Mouse (Mus musculus) heart, embryonic 10.5 days (tissue): ENCODE data around the gene Kif5c. TPM values are rescaled to one million over a fixed set of nuclear protein-coding genes. Genes with fewer than 3 reads are reported as not detected.

ENCODE experiments used
- DNase-seq: peaks from one replicate; pipeline ENCODE4 v3.0.0-alpha.2; 2017; ENCODE audit warnings: low spot score
- H3K27ac ChIP-seq: fragments of 300-500 bp; sonication (generic); 2 replicates; pipeline ENCODE4 v1.5.1; 2016; ENCODE audit warnings: mild to moderate bottlenecking
- H3K27me3 ChIP-seq: fragments of 300-500 bp; sonication (generic); 2 replicates; pipeline ENCODE4 v1.6.1; 2016; ENCODE audit warnings: mild to moderate bottlenecking; ENCODE audit not compliant: poor library complexity, insufficient read depth, severe bottlenecking
- H3K36me3 ChIP-seq: fragments of 300-500 bp; sonication (generic); 2 replicates; pipeline ENCODE4 v1.6.1; 2016; ENCODE audit warnings: mild to moderate bottlenecking, moderate library complexity
- H3K4me1 ChIP-seq: fragments of 300-500 bp; sonication (generic); 2 replicates; pipeline ENCODE4 v1.6.1; 2016; ENCODE audit warnings: mild to moderate bottlenecking
- H3K4me3 ChIP-seq: fragments of 300-500 bp; sonication (generic); 2 replicates; pipeline ENCODE4 v1.5.1; 2016; ENCODE audit warnings: mild to moderate bottlenecking, moderate library complexity
- H3K9me3 ChIP-seq: fragments of 300-500 bp; sonication (generic); 2 replicates; pipeline ENCODE4 v1.6.1; 2016; ENCODE audit warnings: mild to moderate bottlenecking, moderate library complexity
- WGBS: fragments of 180-500 bp; shearing (Covaris S2); methylation state at CpG from one replicate; pipeline ENCODE4 v1.1.7; 2016; 5-methylcytosine and 5-hydroxymethylcytosine counted together
- polyA plus RNA-seq: library from polyadenylated mRNA; unstranded; fragments of >200 nt; fragmentation: Nextera tagmentation; extraction: Ambion mirVana; gene quantifications from 2 replicates; pipeline ENCODE4 v1.2.1, GENCODE M21; 2016

The Kif5c gene
- polyA plus RNA-seq, 1 experiment from 2014 or later = 4.3 TPM

DNA sequence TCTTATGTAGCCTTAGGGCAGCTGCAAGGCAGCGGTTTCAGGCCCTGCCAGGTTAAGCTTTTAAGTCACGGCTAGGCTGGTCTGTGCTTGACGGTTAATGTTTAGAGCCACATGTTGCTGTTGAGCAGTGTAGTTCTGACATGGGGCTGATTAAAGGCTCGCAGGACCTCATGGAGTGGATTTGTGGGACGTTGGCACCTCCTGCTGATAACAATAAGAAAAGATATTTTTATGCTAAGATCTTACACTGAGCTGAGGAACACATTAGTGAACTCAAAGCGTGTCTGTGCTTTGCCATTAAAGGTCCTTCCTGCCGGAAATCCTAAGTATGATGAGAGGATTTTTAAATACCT is 114.5 kb downstream of the Kif5c start:
- H3K27ac ChIP-seq = no peak overlapping the region
- no peaks in the 10 kb centered on the region for H3K9me3 ChIP-seq
- H3K27me3 ChIP-seq = no peaks in the 10 kb centered on the region
- 54% methylated on average over 7 of the region's 7 CpGs for WGBS
- H3K4me1 ChIP-seq = peaks cover 16% of the 10 kb centered on the region
- no peak for DNase-seq
- no peak overlapping the region for H3K4me3 ChIP-seq
- no peaks in the 10 kb centered on the region for H3K36me3 ChIP-seq

DNA sequence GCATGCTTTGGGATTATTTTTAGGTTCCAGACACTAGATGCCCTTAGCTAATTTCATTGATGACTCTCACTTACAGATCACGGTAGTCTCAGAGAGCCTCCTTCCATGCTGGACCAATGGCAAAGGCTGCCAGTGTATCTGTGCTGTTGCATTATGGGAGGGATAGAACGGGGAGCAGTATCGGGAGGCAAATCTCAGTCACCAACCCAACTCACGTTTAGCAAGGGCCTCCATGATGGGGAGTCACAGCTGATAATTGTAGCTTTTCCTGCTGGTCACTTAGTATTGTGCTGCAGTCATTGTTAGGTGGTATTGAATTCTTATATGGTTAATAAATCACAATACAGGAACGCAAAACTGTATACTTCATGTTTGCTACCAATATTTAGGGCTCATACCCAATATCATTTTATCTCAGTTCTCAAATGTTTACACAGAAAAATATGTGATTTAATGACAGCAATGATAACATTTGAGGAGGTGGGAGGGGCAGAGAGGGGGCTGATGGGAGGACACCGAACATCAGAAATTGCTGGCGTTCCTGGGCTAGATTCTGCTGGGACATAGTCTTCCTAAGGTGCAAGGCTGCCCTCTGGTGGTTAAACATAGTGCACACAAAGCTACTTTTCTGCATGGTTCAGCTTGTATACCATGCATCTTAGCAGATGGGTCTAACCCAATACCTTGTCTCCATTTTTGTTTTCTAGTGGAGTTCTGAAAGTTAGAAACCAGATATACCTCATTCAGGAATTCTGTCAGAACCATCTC is 115.1 kb downstream of the Kif5c start:
- Histone ChIP-seq H3K9me3 (no peaks in the 10 kb centered on the region), H3K4me1 (peaks cover 16% of the 10 kb centered on the region), H3K27me3 (no peaks in the 10 kb centered on the region), H3K4me3 (no peak overlapping the region), H3K36me3 (no peaks in the 10 kb centered on the region), H3K27ac (no peak overlapping the region)
- 51% methylated on average over 7 of the region's 7 CpGs for WGBS
- peak; percentile 85 for DNase-seq

DNA sequence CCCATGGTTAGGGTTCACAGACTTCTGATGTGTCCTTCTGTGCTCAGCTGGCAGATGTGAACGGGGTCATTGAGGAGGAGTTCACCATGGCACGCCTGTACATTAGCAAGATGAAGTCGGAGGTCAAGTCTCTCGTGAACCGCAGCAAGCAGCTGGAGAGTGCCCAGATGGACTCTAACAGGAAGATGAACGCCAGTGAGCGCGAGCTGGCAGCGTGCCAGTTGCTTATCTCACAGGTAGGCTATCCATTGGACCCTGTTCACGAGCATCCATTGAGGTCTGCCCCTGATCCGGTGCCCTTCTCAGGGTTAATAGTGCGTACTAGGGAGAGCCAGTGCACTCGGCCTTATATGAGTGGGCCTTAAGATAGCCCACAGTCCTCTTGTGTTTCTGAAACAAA is 116.3 kb downstream of the Kif5c start:
- no peak overlapping the region for H3K4me3 ChIP-seq
- peaks cover 13% of the 10 kb centered on the region for H3K4me1 ChIP-seq
- no peaks in the 10 kb centered on the region for H3K36me3 ChIP-seq
- H3K27ac ChIP-seq = no peak overlapping the region
- no peaks in the 10 kb centered on the region for H3K9me3 ChIP-seq
- DNase-seq = no peak
- H3K27me3 ChIP-seq = no peaks in the 10 kb centered on the region
- WGBS = 80% methylated on average over 13 of the region's 13 CpGs

DNA sequence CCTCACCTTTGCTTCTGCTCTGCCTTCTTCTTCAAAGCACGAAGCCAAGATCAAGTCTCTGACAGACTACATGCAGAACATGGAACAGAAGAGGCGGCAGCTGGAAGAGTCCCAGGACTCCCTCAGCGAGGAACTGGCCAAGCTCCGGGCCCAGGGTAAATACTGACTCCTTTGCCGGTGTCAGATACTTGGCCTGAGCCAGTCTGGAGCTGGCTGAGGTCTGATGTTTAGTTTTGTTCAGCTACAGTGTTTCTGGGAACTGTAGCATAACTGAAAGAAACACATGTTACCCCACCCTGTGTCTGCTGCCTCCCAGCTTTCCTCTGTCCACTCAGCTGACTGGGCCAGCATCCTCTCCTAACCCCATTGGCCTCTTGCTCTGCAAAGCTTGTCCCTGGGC is 119.9 kb downstream of the Kif5c start:
- DNase-seq = no peak
- WGBS = 83% methylated on average over 5 of the region's 5 CpGs
- H3K36me3 ChIP-seq = no peaks in the 10 kb centered on the region

DNA sequence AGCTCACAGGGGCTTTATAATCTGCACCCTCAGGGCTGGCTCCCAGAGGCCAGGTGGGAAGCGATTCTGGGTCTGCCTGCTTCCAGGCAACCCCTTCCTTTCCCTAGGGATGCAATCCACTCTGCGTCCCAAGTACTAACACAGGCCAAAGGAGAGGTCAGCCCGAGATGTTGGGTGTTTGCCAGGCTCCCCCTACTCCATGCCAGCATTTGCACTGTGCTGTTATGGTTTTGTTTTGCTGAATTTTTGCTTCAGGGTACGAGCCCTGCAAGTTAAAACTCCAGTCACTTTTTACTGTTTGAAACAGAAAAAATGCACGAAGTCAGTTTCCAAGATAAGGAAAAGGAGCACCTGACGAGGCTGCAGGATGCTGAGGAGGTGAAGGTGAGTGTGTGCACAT is 121.9 kb downstream of the Kif5c start:
- Histone ChIP-seq H3K4me1 (peaks cover 24% of the 10 kb centered on the region), H3K9me3 (no peaks in the 10 kb centered on the region), H3K4me3 (no peak overlapping the region), H3K27me3 (no peaks in the 10 kb centered on the region), H3K36me3 (no peaks in the 10 kb centered on the region), H3K27ac (no peak overlapping the region)
- WGBS = 70% methylated on average over 6 of the region's 6 CpGs
- DNase-seq = no peak

More for the DNA sequence above, 119.9 kb downstream of the Kif5c start:
- peaks cover 6% of the 10 kb centered on the region for H3K4me1 ChIP-seq
- no peaks in the 10 kb centered on the region for H3K9me3 ChIP-seq
- no peak overlapping the region for H3K27ac ChIP-seq
- no peak overlapping the region for H3K4me3 ChIP-seq
- H3K27me3 ChIP-seq = no peaks in the 10 kb centered on the region

DNA sequence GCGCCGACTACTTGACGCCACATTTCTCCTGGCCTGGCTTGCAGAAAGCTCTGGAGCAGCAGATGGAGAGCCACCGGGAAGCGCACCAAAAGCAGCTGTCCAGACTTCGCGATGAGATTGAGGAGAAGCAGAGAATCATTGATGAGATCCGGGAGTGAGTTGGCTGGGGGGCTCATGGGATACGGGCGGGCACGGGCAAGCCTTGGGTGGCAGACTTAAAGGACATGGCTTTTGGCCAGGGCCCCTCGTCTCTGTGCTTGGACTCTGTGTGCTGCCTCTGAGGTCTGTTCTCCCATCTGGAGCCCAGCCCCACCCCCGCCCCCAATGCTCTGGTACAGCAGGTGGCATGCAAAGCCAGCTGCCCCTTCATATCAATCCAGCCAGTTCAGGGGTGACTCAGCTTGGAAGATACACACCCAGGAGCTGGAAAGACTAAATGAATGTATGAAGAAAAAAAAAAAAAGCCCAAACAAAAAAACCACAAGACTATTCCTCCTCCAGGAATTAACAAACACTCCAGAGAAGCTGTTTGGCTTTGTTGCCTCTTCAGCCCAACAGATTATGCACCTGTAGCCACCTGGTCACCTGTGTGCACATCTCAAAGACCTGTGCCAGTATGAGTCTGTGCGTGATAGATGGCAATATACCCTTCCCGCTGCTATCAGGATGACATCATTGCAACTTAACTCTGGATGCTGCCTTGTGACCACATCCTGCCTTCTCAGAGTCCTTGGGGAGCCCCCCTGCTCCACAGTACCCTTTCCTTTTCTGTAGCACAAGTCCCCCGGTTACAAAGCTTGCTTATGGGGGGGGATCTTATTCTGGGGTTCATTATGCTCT is 123.0 kb downstream of the Kif5c start:
- no peak overlapping the region for H3K27ac ChIP-seq
- DNase-seq = no peak
- H3K9me3 ChIP-seq = no peaks in the 10 kb centered on the region
- H3K27me3 ChIP-seq = no peaks in the 10 kb centered on the region
- no peak overlapping the region for H3K4me3 ChIP-seq
- WGBS = 66% methylated on average over 16 of the region's 16 CpGs
- no peaks in the 10 kb centered on the region for H3K36me3 ChIP-seq
- peaks cover 31% of the 10 kb centered on the region for H3K4me1 ChIP-seq

DNA sequence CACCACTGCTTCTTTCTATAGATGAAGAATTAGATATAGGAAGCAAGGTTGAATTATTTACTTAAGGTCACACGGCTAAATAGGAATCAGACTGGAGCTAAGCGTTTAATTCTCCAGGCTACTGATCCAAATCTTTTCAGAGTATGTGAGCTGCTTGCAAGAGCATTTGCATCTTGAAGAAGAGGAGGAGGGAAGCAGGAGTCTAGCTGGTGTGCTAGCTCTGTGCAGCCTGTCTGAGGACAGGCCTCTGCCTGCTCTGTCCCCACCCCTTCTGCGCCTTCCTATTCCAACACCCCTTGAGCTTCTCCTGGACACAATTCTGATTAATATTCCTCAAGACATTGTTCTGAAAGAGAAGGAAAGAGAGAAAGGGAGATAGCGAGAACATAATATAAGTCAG is 123.8 kb downstream of the Kif5c start:
- no peak overlapping the region for H3K4me3 ChIP-seq
- H3K4me1 ChIP-seq = peaks cover 38% of the 10 kb centered on the region
- DNase-seq = no peak
- no peak overlapping the region for H3K27ac ChIP-seq
- no peaks in the 10 kb centered on the region for H3K36me3 ChIP-seq
- 87% methylated on average over 4 of the region's 4 CpGs for WGBS
- no peaks in the 10 kb centered on the region for H3K9me3 ChIP-seq
- H3K27me3 ChIP-seq = no peaks in the 10 kb centered on the region

DNA sequence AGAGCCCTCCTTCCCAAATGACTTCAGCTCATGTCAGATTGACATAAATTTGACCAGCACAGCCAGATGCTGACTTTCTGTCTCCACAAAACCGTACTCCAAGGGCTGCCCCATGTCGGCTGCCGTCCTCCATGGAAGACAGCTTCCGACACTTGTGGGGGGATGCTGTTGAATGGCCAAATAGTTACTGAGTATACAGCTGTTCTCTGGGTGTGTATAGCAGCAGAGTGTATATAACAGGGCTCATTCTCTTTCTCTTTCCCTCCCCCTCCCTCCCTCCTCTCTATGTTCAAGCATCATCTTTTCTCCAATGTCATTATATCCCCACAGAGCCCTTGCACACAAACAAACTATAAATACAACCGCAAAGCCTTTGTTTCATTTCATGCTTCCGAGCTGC is 124.7 kb downstream of the Kif5c start:
- H3K27ac ChIP-seq = no peak overlapping the region
- H3K4me3 ChIP-seq = no peak overlapping the region
- no peaks in the 10 kb centered on the region for H3K27me3 ChIP-seq
- DNase-seq = no peak
- H3K9me3 ChIP-seq = no peaks in the 10 kb centered on the region
- peaks cover 38% of the 10 kb centered on the region for H3K4me1 ChIP-seq
- H3K36me3 ChIP-seq = no peaks in the 10 kb centered on the region
- 77% methylated on average over 6 of the region's 6 CpGs for WGBS

DNA sequence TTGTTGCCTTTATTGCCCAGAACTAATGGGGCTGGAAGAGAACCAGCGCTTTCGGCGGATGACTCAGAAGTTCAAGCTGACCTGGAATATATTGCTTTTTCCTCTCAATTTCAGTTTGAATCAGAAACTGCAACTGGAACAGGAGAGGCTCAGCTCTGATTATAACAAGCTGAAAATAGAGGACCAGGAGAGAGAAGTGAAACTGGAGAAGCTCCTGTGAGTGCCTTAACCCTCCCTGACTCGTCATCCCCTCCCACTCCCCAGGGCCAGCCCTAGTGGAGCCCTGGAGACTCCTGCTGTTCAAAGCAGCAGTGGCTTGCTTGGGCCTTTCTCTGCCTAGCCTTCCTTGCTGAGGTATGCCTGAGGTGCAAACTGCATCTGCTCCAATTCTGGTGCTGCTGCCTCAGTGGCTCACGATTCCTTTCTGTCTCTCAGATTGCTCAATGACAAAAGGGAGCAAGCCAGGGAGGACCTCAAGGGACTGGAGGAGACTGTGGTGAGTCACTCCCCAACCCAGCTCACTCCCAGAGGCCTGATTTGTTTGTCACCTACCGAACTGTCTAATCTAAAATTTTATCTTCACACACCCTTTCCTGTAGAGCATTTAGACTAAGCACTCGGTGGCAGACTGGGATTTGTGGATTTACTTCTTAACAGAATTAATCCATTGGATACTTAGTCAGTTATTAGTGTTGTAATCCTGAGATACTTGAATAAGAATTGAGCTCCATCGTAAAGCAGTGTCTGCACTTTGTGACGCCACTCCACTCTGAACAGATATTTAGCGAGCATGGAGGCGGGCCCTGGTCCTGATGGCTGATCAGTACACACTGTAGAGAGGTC is 125.4 kb downstream of the Kif5c start:
- H3K4me1 ChIP-seq = peaks cover 38% of the 10 kb centered on the region
- 39% methylated on average over 11 of the region's 11 CpGs for WGBS
- H3K36me3 ChIP-seq = no peaks in the 10 kb centered on the region
- no peak for DNase-seq
- H3K27me3 ChIP-seq = no peaks in the 10 kb centered on the region
- H3K9me3 ChIP-seq = no peaks in the 10 kb centered on the region
- no peak overlapping the region for H3K4me3 ChIP-seq
- H3K27ac ChIP-seq = no peak overlapping the region

DNA sequence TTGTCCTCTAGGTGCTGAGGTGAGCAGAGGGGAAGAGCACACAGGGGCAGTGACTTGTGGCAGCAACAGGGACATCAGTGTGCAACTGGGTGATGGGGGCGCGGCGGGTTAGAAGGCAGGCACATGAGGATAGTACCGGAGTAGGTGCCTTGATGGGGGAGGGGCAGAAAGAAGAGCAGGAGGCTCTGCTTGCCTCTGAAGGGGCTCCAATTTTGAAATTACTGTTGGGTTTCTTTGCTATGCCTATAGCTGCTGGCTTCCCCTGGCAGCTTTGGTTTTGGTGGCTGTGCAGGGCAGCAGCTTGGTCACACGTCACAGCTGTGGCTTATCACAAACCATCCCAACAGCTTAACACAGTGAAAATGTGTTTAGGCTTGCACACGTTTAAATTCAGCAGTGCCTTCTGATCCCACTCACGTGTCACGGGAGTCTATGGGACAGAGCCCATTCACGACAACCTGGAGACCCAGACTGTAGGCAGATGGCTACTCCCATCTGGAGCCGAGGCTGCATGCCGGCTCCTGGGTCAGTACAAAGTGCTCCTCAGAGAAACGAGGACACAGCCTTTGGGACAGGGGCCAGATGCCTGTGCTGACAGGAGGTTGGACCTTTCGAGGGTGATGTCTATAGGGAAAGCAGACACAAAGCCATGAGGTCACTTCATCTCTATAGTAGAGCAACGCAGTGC is 126.1 kb downstream of the Kif5c start:
- no peak for DNase-seq
- H3K9me3 ChIP-seq = no peaks in the 10 kb centered on the region
- H3K4me3 ChIP-seq = no peak overlapping the region
- peak overlapping the region; percentile 17; the same call in 1 of the 2 replicates for H3K27ac ChIP-seq
- H3K4me1 ChIP-seq = peaks cover 46% of the 10 kb centered on the region
- WGBS = 42% methylated on average over 14 of the region's 14 CpGs
- no peaks in the 10 kb centered on the region for H3K27me3 ChIP-seq
- H3K36me3 ChIP-seq = no peaks in the 10 kb centered on the region

DNA sequence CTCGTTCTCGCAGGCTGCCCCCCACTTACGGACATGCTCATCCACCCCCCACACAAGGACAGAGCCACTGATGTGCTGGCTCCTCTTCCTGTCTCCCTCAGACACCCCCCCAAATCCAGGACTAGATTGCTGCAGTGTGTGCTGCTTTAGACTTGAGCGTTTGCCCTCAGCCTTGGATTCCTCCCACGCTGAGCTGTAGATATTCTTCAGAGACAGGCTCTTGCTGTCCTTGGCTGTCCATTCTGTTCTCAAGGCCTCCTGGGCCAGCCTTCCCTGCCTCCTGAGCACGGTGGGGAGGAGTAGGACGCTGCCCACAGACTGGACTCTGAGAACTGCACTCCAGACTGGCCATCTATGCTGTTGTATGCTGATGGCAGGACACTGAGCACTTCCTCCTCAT is 127.8 kb downstream of the Kif5c start:
- Histone ChIP-seq H3K36me3 (no peaks in the 10 kb centered on the region), H3K4me1 (peaks cover 59% of the 10 kb centered on the region), H3K4me3 (no peak overlapping the region), H3K9me3 (no peaks in the 10 kb centered on the region), H3K27ac (no peak overlapping the region), H3K27me3 (no peaks in the 10 kb centered on the region)
- WGBS = 63% methylated on average over 7 of the region's 7 CpGs
- DNase-seq = no peak

DNA sequence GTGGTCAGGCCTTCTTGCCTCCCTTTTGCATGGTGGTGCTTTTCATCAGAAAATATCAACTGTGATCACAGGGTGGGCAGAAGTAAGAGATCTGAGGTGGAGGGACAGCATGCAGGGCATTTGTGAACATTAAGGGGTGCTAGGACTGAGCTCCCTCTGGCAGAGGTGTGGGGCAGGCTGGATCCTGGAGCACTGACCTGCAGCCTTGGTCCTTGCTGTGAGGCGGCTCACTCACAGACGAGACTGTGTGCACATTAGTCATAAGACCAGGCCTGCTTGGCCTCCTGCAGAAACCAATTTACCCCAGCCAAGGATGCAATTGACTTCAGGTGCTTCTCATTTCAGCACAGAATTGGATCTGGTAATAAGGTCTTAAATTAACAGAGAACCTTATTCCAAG is 128.6 kb downstream of the Kif5c start:
- H3K36me3 ChIP-seq = no peaks in the 10 kb centered on the region
- DNase-seq = no peak
- 77% methylated on average over 2 of the region's 2 CpGs for WGBS
- H3K27ac ChIP-seq = no peak overlapping the region
- no peaks in the 10 kb centered on the region for H3K27me3 ChIP-seq
- no peaks in the 10 kb centered on the region for H3K9me3 ChIP-seq
- no peak overlapping the region for H3K4me3 ChIP-seq
- peaks cover 59% of the 10 kb centered on the region for H3K4me1 ChIP-seq
